Mouse (Mus musculus): ENCODE results near the gene Pknox1. TPM values are rescaled to one million over a fixed set of nuclear protein-coding genes. Genes with fewer than 3 reads are reported as not detected.

The Pknox1 gene
- polyA plus RNA-seq (2021; fragmentation: Nextera tagmentation) = 5.3 and 6.9 TPM in 2 replicates
- long read RNA-seq, experiment 1, full-length matches to known transcripts = 33 of 55 reads
- long read RNA-seq, experiment 1, partial matches to known transcripts = 6 of 55 reads
- long read RNA-seq, experiment 1, other reads (novel, unspliced or antisense) = 16 of 55 reads
- long read RNA-seq, experiment 2, full-length matches to known transcripts = 4 of 9 reads
- long read RNA-seq, experiment 2, partial matches to known transcripts = 0 of 9 reads
- long read RNA-seq, experiment 2, other reads (novel, unspliced or antisense) = 5 of 9 reads

DNA sequence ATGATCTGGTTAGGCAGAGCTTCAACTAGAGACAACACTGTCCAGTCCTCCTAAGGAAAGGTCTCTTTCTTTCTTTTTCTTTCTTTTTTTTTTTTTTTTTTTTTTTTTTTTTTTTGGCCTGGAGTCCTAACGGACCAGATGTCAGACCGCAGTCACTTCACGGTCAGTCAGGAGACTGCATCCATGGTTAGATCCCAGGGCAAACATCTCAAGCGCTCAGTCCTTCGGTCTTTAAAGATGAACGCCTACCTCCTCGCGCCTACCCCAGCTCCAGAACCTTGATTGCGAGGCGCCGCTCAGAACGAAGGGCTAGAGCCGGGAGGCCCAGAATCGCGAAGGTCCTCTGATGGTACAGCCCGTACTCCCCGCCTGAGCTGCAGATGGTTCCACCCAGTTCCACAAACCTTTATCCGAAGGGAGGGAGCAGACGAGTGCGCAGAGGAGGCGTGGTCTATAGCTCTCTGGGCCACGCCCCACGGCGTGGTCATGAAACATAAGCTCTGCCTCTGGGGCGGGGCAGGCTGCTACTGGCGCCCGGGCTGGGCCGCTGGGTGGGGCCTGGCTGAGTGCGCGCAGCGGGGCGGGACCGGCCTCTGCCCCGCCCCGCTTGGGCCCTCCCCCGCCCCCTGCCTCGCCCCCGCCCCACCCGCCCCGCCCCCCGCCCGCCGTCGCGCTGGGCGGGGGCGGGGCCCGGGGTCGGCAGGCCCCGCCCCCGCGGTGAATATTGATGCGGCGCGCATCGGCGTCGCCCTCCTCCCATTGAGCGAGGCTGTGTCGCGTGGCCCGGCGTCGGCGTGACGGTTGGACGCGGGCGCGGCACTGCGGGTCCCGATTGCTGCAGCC is at the start of gene Pknox1:
TSS of gene Pknox1 (plus strand) at position 720 of the 843 bp plus-strand sequence.

DNA sequence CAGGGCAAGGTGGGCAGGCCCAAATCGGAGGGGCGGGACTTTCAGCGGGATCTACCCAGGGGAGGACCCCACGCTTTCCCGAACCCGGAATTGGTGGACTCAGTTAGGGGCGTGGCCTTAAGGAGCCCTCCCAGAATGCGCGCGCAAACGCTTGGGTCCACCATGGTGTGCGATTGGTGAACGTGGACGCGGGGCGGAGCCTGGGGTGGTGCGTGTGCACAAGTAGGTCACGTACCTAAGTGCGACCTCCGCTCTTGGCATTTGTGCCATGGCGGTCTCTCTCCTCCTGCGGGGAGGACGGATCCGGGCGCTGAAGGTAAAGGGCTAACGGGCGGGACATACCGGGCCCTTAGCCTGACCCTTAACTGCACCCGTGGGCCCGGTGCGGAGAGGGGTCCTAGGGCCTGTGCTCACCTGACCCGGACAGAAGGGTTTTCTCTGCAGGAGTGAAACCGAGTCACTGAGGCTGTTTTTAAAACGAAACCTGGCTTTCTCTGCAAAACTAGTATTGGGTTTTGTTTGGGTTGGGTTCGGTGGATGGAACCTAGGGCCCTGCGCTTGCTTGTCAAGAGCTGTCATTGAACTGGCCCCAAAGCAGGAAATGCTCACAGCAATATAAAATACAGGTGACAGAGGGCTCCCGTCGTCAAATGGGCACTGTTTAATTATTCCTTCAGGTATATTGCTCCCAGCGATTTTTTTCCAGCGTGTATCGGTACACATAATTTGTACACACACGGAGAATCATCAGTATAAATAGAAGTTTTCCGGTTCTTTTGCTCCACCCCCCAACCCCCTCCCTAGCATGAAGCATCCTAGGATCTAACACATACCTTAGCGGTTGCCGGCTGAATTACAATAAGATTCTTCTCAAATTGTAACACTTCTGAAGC is 44.3 kb upstream of the Pknox1 start, which contains the start of the genes Wdr4 and Ndufv3:
TSS of gene Wdr4 (minus strand) at position 35 of the 893 bp plus-strand sequence.
TSS of gene Ndufv3 (plus strand) at position 170 of the 893 bp plus-strand sequence.

DNA sequence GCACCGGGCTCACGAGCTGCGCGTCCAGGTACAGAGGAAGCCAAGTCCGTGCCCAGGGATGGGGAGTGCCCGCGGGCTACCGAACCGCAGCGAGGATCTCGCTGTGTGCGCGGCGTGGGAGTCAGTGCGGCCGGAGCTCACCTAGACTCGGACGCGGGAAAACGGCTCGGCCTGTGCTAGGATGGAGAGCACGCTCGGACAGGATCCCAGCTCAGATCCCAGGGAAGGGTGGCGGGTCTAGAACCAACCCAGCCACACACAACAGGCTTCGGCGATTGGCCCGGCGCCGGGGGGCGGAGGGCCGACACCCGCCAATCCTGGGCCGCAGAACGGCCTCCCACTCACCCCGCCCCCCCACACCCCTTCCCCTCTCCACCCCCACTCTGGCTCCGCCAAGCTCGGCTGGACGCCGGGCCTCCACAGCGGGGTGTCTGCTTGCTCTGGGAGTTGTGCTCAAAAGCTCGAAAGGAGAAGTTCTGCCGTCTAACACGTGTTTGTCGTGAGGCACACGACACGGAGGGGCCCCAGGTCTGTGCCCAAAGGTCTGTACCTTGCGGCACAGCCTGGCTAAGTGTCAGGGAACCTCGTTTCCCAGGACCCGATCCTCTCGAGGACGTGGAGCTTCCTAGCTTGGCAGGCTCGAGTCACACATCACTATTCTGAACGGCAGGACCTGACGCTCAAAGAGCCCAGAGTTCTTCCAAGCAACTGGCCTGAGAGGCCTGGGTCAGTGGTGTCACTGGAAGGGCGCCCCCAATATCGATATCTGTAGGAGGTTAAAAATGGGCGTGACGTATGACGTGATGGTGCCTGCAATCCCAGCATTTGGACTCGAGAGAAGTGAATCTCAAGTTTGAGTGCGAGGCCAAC is 72.6 kb downstream of the Pknox1 start, which contains the start of gene Cbs:
TSS of gene Cbs (minus strand) at position 297 of the 870 bp plus-strand sequence.

Other genes with a start within 250 kb of the Pknox1 start
- gene Pde9a, start 178.5 kb upstream of the Pknox1 start, polyA plus RNA-seq (2021; fragmentation: Nextera tagmentation) = 6.2 TPM in 2 replicates
- 16.3 and 20.6 TPM in 2 replicates for gene Wdr4, start 44.8 kb upstream of the Pknox1 start, polyA plus RNA-seq (2021; fragmentation: Nextera tagmentation)
- gene Ndufv3, start 44.6 kb upstream of the Pknox1 start, polyA plus RNA-seq (2021; fragmentation: Nextera tagmentation) = 722 and 811 TPM in 2 replicates
- gene Cbs, start 72.5 kb downstream of the Pknox1 start, polyA plus RNA-seq (2021; fragmentation: Nextera tagmentation) = 16.7 and 30.7 TPM in 2 replicates
- gene U2af1, start 94.2 kb downstream of the Pknox1 start, polyA plus RNA-seq (2021; fragmentation: Nextera tagmentation) = 47.1 and 53.1 TPM in 2 replicates
- gene Cryaa, start 113.1 kb downstream of the Pknox1 start, polyA plus RNA-seq (2021; fragmentation: Nextera tagmentation) = 0.23 TPM in 1 of 2 replicates, not detected in the other

Measured in left cerebral cortex, adult 6 months (tissue).